Mouse (Mus musculus) C2C12 (cell line): ENCODE data around the gene Senp7. TPM values are rescaled to one million over a fixed set of nuclear protein-coding genes. Genes with fewer than 3 reads are reported as not detected.

Source experiments
- H3K27me3 ChIP-seq: one replicate; pipeline ENCODE4 v1.6.1; 2011; ENCODE audit not compliant: control insufficient read depth, insufficient read depth, insufficient read length
- H3K36me3 ChIP-seq: one replicate; pipeline ENCODE4 v1.6.1; 2011; ENCODE audit not compliant: control insufficient read depth, insufficient read depth
- H3K4me3 ChIP-seq: one replicate; pipeline ENCODE4 v1.5.1; 2011; ENCODE audit warnings: mild to moderate bottlenecking, control low read depth; ENCODE audit not compliant: poor library complexity, insufficient read depth, severe bottlenecking
- H3K79me2 ChIP-seq: one replicate; pipeline ENCODE4 v1.6.1; 2011; ENCODE audit not compliant: control insufficient read depth, insufficient read depth
- H3K79me3 ChIP-seq: one replicate; pipeline ENCODE4 v1.6.1; 2011; ENCODE audit warnings: low read depth, control low read depth
- H3ac ChIP-seq: one replicate; pipeline ENCODE3; 2011; ENCODE audit warnings: low read depth; ENCODE audit not compliant: control insufficient read depth, insufficient read length
- CEBPB ChIP-seq: IDR thresholded peaks from one replicate; pipeline ENCODE4 v1.6.1; 2011; ENCODE audit warnings: low read depth, mild to moderate bottlenecking, control low read depth, moderate library complexity
- CTCF ChIP-seq: IDR thresholded peaks from one replicate; pipeline ENCODE4 v1.5.1; 2011; ENCODE audit not compliant: control insufficient read depth, insufficient read depth, insufficient read length
- FOSL1 ChIP-seq: IDR thresholded peaks from one replicate; pipeline ENCODE4 v1.8.0; 2011; ENCODE audit warnings: mild to moderate bottlenecking, low read length; ENCODE audit not compliant: poor library complexity, insufficient read depth, severe bottlenecking
- MAX ChIP-seq: IDR thresholded peaks from one replicate; pipeline ENCODE4 v1.6.1; 2011; ENCODE audit warnings: mild to moderate bottlenecking, control low read depth
- MYOD1 ChIP-seq: IDR thresholded peaks from one replicate; pipeline ENCODE4 v1.6.1; 2011; ENCODE audit warnings: low read depth; ENCODE audit not compliant: control insufficient read depth, insufficient read length
- MYOG ChIP-seq: IDR thresholded peaks from one replicate; pipeline ENCODE4 v1.6.1; 2011; ENCODE audit not compliant: control insufficient read depth, insufficient read length; ENCODE audit errors: extremely low read depth
- USF1 ChIP-seq: IDR thresholded peaks from one replicate; pipeline ENCODE4 v1.6.1; 2011; ENCODE audit warnings: low read depth, mild to moderate bottlenecking, control low read depth, moderate library complexity
- microRNA-seq: library from miRNA; unstranded; fragments of <30 nt; microRNA quantifications from one replicate; pipeline ENCODE4, GENCODE M21; 2019; ENCODE audit warnings: borderline microRNAs expressed
- polyA plus RNA-seq: library from polyadenylated mRNA; unstranded; fragments of >200 nt; fragmentation: generic; extraction: Trizol; gene quantifications from one replicate; pipeline ENCODE4 v1.2.1, GENCODE M21; 2012; ENCODE audit warnings: missing spikeins

Senp7 gene
- polyA plus RNA-seq, 1 experiment: 3.4 TPM

- Histone ChIP-seq H3K79me3 (no peaks in the 10 kb centered on the region), H3ac (no peak overlapping the region), H3K27me3 (no peaks in the 10 kb centered on the region), H3K79me2 (no peaks in the 10 kb centered on the region), H3K4me3 (no peak overlapping the region), H3K36me3 (no peaks in the 10 kb centered on the region)
- TF ChIP-seq MYOG (no peak), USF1 (no peak), MYOD1 (no peak), FOSL1 (no peak), MAX (no peak)
Observed at GRCm38 (mm10) chr16:56231300-56231699, 183.2 kb downstream of the Senp7 start.

- no peak overlapping the region for H3ac ChIP-seq
- no peaks in the 10 kb centered on the region for H3K36me3 ChIP-seq
- TF ChIP-seq FOSL1 (no peak), MAX (no peak), CTCF (no peak), USF1 (no peak), MYOG (no peak), CEBPB (no peak), MYOD1 (no peak)
- no peak overlapping the region for H3K4me3 ChIP-seq
- H3K79me3 ChIP-seq: no peaks in the 10 kb centered on the region
- H3K79me2 ChIP-seq: no peaks in the 10 kb centered on the region
- H3K27me3 ChIP-seq: no peaks in the 10 kb centered on the region
Observed at GRCm38 (mm10) chr16:56232736-56233135, 184.6 kb downstream of the Senp7 start.

Small RNAs within 50 kb of the gene (microRNA-seq; reads per million reads assigned to microRNA genes)
- gene Gm24047: not detected

Other genes starting within 250 kb of the Senp7 start
- 3.4 TPM for gene Nfkbiz, start 209.4 kb upstream of the Senp7 start, polyA plus RNA-seq
- 1.3 TPM for gene Nxpe3, start 153.1 kb upstream of the Senp7 start, polyA plus RNA-seq
- gene Cep97, start 113.5 kb upstream of the Senp7 start, polyA plus RNA-seq: 4.7 TPM
- gene Rpl24, start 82.1 kb upstream of the Senp7 start, polyA plus RNA-seq: 1,568 TPM
- 3.6 TPM for gene Zbtb11, start 74.5 kb upstream of the Senp7 start, polyA plus RNA-seq
- 41.2 TPM for gene Pcnp, start 18.6 kb upstream of the Senp7 start, polyA plus RNA-seq
- gene Trmt10c, start 10.5 kb upstream of the Senp7 start, polyA plus RNA-seq: 5.9 TPM
- 0.02 TPM for gene Impg2, start 156.0 kb downstream of the Senp7 start, polyA plus RNA-seq